Mouse (Mus musculus): ENCODE results near the gene Wfdc8. TPM values are rescaled to one million over a fixed set of nuclear protein-coding genes. Genes with fewer than 3 reads are reported as not detected.

Wfdc8 gene
- not detected for polyA plus RNA-seq (2017; shearing (Covaris generic))

GRCm38 (mm10) chr2:164613471-164613870, at the start of gene Wfdc8, which contains the start of gene Wfdc6b:
TSS of gene Wfdc8 (minus strand) at chr2:164613626.
TSS of gene Wfdc6b (plus strand) at chr2:164613522.

GRCm38 (mm10) chr2:164656483-164656882, 43.1 kb upstream of the Wfdc8 start, which contains the start of gene Wfdc9:
TSS of gene Wfdc9 (minus strand) at chr2:164656583.

GRCm38 (mm10) chr2:164655858-164656257, 42.4 kb upstream of the Wfdc8 start, which contains the start of gene Wfdc10:
TSS of gene Wfdc10 (plus strand) at chr2:164656046.

GRCm38 (mm10) chr2:164638696-164639095, 25.3 kb upstream of the Wfdc8 start, which contains the start of gene Wfdc16:
TSS of gene Wfdc16 (minus strand) at chr2:164638796.

GRCm38 (mm10) chr2:164593494-164593893, 19.9 kb downstream of the Wfdc8 start, which contains the start of gene Eppin:
TSS of gene Eppin (minus strand) at chr2:164593594.

GRCm38 (mm10) chr2:164585025-164585725, 28.3 kb downstream of the Wfdc8 start, which contains the start of gene Wfdc6a:
TSS of gene Wfdc6a (minus strand) at chr2:164585447.

GRCm38 (mm10) chr2:164573359-164573758, 40.1 kb downstream of the Wfdc8 start, which contains the start of gene Spint3:
TSS of gene Spint3 (minus strand) at chr2:164573459.

GRCm38 (mm10) chr2:164562391-164563188, 50.8 kb downstream of the Wfdc8 start, which contains the start of gene Wfdc2:
TSS of gene Wfdc2 (plus strand) at chr2:164562413.

Other genes starting within 250 kb of the Wfdc8 start
- gene Slpi, start 224.5 kb downstream of the Wfdc8 start, polyA plus RNA-seq (2017; shearing (Covaris generic)): 25.8 TPM
- not detected for gene Rbpjl, start 210.5 kb downstream of the Wfdc8 start, polyA plus RNA-seq (2017; shearing (Covaris generic))
- not detected for gene Matn4, start 208.5 kb downstream of the Wfdc8 start, polyA plus RNA-seq (2017; shearing (Covaris generic))
- 46.9 TPM for gene Sdc4, start 169.7 kb downstream of the Wfdc8 start, polyA plus RNA-seq (2017; shearing (Covaris generic))
- 27.2 TPM for gene Sys1, start 156.7 kb downstream of the Wfdc8 start, polyA plus RNA-seq (2017; shearing (Covaris generic))
- gene Gm20458, start 152.7 kb downstream of the Wfdc8 start, polyA plus RNA-seq (2017; shearing (Covaris generic)): 1.4 TPM
- 0.33 TPM for gene Trp53tg5, start 139.9 kb downstream of the Wfdc8 start, polyA plus RNA-seq (2017; shearing (Covaris generic))
- gene Dbndd2, start 127.5 kb downstream of the Wfdc8 start, polyA plus RNA-seq (2017; shearing (Covaris generic)): 7.6 TPM
- 26.3 TPM for gene Pigt, start 116.1 kb downstream of the Wfdc8 start, polyA plus RNA-seq (2017; shearing (Covaris generic))
- gene Wfdc2, start 51.2 kb downstream of the Wfdc8 start, polyA plus RNA-seq (2017; shearing (Covaris generic)): 3.1 TPM
- gene Spint3, start 40.2 kb downstream of the Wfdc8 start, polyA plus RNA-seq (2017; shearing (Covaris generic)): not detected
- gene Wfdc6a, start 28.2 kb downstream of the Wfdc8 start, polyA plus RNA-seq (2017; shearing (Covaris generic)): not detected
- not detected for gene Eppin, start 20.0 kb downstream of the Wfdc8 start, polyA plus RNA-seq (2017; shearing (Covaris generic))
- gene Wfdc6b, start 104 bp downstream of the Wfdc8 start, polyA plus RNA-seq (2017; shearing (Covaris generic)): not detected
- not detected for gene Wfdc16, start 25.2 kb upstream of the Wfdc8 start, polyA plus RNA-seq (2017; shearing (Covaris generic))
- gene Wfdc10, start 42.4 kb upstream of the Wfdc8 start, polyA plus RNA-seq (2017; shearing (Covaris generic)): not detected
- not detected for gene Wfdc9, start 43.0 kb upstream of the Wfdc8 start, polyA plus RNA-seq (2017; shearing (Covaris generic))
- not detected for gene Wfdc11, start 60.5 kb upstream of the Wfdc8 start, polyA plus RNA-seq (2017; shearing (Covaris generic))
- not detected for gene Wfdc13, start 71.5 kb upstream of the Wfdc8 start, polyA plus RNA-seq (2017; shearing (Covaris generic))
- not detected for gene Spint4, start 84.9 kb upstream of the Wfdc8 start, polyA plus RNA-seq (2017; shearing (Covaris generic))
- not detected for gene Spint5, start 101.7 kb upstream of the Wfdc8 start, polyA plus RNA-seq (2017; shearing (Covaris generic))
- not detected for gene Wfdc3, start 132.3 kb upstream of the Wfdc8 start, polyA plus RNA-seq (2017; shearing (Covaris generic))
- 18.1 TPM for gene Dnttip1, start 132.4 kb upstream of the Wfdc8 start, polyA plus RNA-seq (2017; shearing (Covaris generic))
- 11.8 TPM for gene Ube2c, start 156.3 kb upstream of the Wfdc8 start, polyA plus RNA-seq (2017; shearing (Covaris generic))
- not detected for gene Tnnc2, start 166.3 kb upstream of the Wfdc8 start, polyA plus RNA-seq (2017; shearing (Covaris generic))
- gene Snx21, start 172.2 kb upstream of the Wfdc8 start, polyA plus RNA-seq (2017; shearing (Covaris generic)): 7.6 TPM
- gene Acot8, start 191.3 kb upstream of the Wfdc8 start, polyA plus RNA-seq (2017; shearing (Covaris generic)): 39.6 TPM
- gene Zswim3, start 191.5 kb upstream of the Wfdc8 start, polyA plus RNA-seq (2017; shearing (Covaris generic)): 10.0 TPM
- gene Zswim1, start 209.1 kb upstream of the Wfdc8 start, polyA plus RNA-seq (2017; shearing (Covaris generic)): 32.2 TPM
- not detected for gene Spata25, start 214.9 kb upstream of the Wfdc8 start, polyA plus RNA-seq (2017; shearing (Covaris generic))
- 241 TPM for gene Ctsa, start 219.2 kb upstream of the Wfdc8 start, polyA plus RNA-seq (2017; shearing (Covaris generic))
- 2.6 TPM for gene Neurl2, start 219.8 kb upstream of the Wfdc8 start, polyA plus RNA-seq (2017; shearing (Covaris generic))
- gene Pltp, start 244.1 kb upstream of the Wfdc8 start, polyA plus RNA-seq (2017; shearing (Covaris generic)): 1.0 TPM

All from inflammation-experienced regulatory T-cells, adult 16 weeks (primary cell).